Mouse (Mus musculus): ENCODE measurements around the gene Stat3. TPM values are rescaled to one million over a fixed set of nuclear protein-coding genes. Genes with fewer than 3 reads are reported as not detected.

Gene Stat3
- polyA plus RNA-seq, 1 experiment: 65.1 TPM

GRCm38 (mm10) chr11:100845793-100846192, 93.5 kb downstream of the Stat3 start:
- Histone ChIP-seq H3K27ac (ENCODE audit: insufficient read depth, low read length) (0 out of 2 replicates have a peak overlapping the region, but pooled peaks have one; percentile 0), H3K36me3 (ENCODE audit: control insufficient read depth, insufficient read depth, low read length) (peaks cover 3% of the 10 kb centered on the region), H3K4me1 (ENCODE audit: control insufficient read depth, insufficient read depth, insufficient read length) (peaks cover 9% of the 10 kb centered on the region; the same call in 1 of the 2 replicates), H3K4me3 (ENCODE audit: extremely low read depth, insufficient read depth, insufficient read length) (no peak overlapping the region), H3K27me3 (ENCODE audit: control insufficient read depth, insufficient read depth, low read length) (no peaks in the 10 kb centered on the region)
- 39% methylated on average over 6 of the region's 6 CpGs for WGBS
- TF ChIP-seq CTCF (IDR thresholded peaks at IDR 0.05; ENCODE audit: extremely low read depth, insufficient read depth, insufficient read length, insufficient replicate concordance) (no peak), POLR2A (IDR thresholded peaks at IDR 0.05; ENCODE audit: low read depth, low read length) (no peak)
- no peak for DNase-seq (ENCODE audit: low read depth in 1 of 2, low spot score in 2 of 2)

GRCm38 (mm10) chr11:100844121-100844520, 95.2 kb downstream of the Stat3 start:
- no peak for DNase-seq (ENCODE audit: low read depth in 1 of 2, low spot score in 2 of 2)
- Histone ChIP-seq H3K4me1 (ENCODE audit: control insufficient read depth, insufficient read depth, insufficient read length) (peaks cover 10% of the 10 kb centered on the region; the same call in 1 of the 2 replicates), H3K4me3 (ENCODE audit: extremely low read depth, insufficient read depth, insufficient read length) (no peak overlapping the region), H3K27ac (ENCODE audit: insufficient read depth, low read length) (no peak overlapping the region), H3K27me3 (ENCODE audit: control insufficient read depth, insufficient read depth, low read length) (no peaks in the 10 kb centered on the region), H3K36me3 (ENCODE audit: control insufficient read depth, insufficient read depth, low read length) (peaks cover 3% of the 10 kb centered on the region)
- TF ChIP-seq CTCF (IDR thresholded peaks at IDR 0.05; ENCODE audit: extremely low read depth, insufficient read depth, insufficient read length, insufficient replicate concordance) (no peak), POLR2A (IDR thresholded peaks at IDR 0.05; ENCODE audit: low read depth, low read length) (no peak)
- 87% methylated on average over 4 of the region's 4 CpGs for WGBS

GRCm38 (mm10) chr11:100843070-100843669, 96.2 kb downstream of the Stat3 start:
- WGBS: 52% methylated on average over 8 of the region's 8 CpGs
- Histone ChIP-seq H3K4me1 (ENCODE audit: control insufficient read depth, insufficient read depth, insufficient read length) (peaks cover 10% of the 10 kb centered on the region; the same call in 1 of the 2 replicates), H3K36me3 (ENCODE audit: control insufficient read depth, insufficient read depth, low read length) (peaks cover 3% of the 10 kb centered on the region), H3K27ac (ENCODE audit: insufficient read depth, low read length) (no peak overlapping the region), H3K27me3 (ENCODE audit: control insufficient read depth, insufficient read depth, low read length) (no peaks in the 10 kb centered on the region), H3K4me3 (ENCODE audit: extremely low read depth, insufficient read depth, insufficient read length) (no peak overlapping the region)
- no peak for DNase-seq (ENCODE audit: low read depth in 1 of 2, low spot score in 2 of 2)
- TF ChIP-seq POLR2A (IDR thresholded peaks at IDR 0.05; ENCODE audit: low read depth, low read length): no peak
- no peak for TF ChIP-seq CTCF (IDR thresholded peaks at IDR 0.05; ENCODE audit: extremely low read depth, insufficient read depth, insufficient read length, insufficient replicate concordance)

- Histone ChIP-seq H3K27ac (ENCODE audit: insufficient read depth, low read length) (no peak overlapping the region), H3K4me1 (ENCODE audit: control insufficient read depth, insufficient read depth, insufficient read length) (peaks cover 10% of the 10 kb centered on the region; the same call in 1 of the 2 replicates), H3K27me3 (ENCODE audit: control insufficient read depth, insufficient read depth, low read length) (no peaks in the 10 kb centered on the region), H3K4me3 (ENCODE audit: extremely low read depth, insufficient read depth, insufficient read length) (no peak overlapping the region), H3K36me3 (ENCODE audit: control insufficient read depth, insufficient read depth, low read length) (peaks cover 3% of the 10 kb centered on the region)
- DNase-seq (ENCODE audit: low read depth in 1 of 2, low spot score in 2 of 2): no peak
- no peak for TF ChIP-seq POLR2A (IDR thresholded peaks at IDR 0.05; ENCODE audit: low read depth, low read length)
- TF ChIP-seq CTCF (IDR thresholded peaks at IDR 0.05; ENCODE audit: extremely low read depth, insufficient read depth, insufficient read length, insufficient replicate concordance): no peak
- WGBS: 76% methylated on average over 7 of the region's 7 CpGs
Measured at GRCm38 (mm10) chr11:100842025-100842424, 97.3 kb downstream of the Stat3 start.

- no peak for DNase-seq (ENCODE audit: low read depth in 1 of 2, low spot score in 2 of 2)
- WGBS: 17% methylated on average over 12 of the region's 12 CpGs
Measured at GRCm38 (mm10) chr11:100840866-100841265, 98.5 kb downstream of the Stat3 start.

GRCm38 (mm10) chr11:100839523-100839922, 99.8 kb downstream of the Stat3 start:
- H3K27ac ChIP-seq (ENCODE audit: insufficient read depth, low read length): no peak overlapping the region
- TF ChIP-seq POLR2A (IDR thresholded peaks at IDR 0.05; ENCODE audit: low read depth, low read length): no peak
- TF ChIP-seq CTCF (IDR thresholded peaks at IDR 0.05; ENCODE audit: extremely low read depth, insufficient read depth, insufficient read length, insufficient replicate concordance): no peak
- peaks cover 10% of the 10 kb centered on the region; the same call in 1 of the 2 replicates for H3K4me1 ChIP-seq (ENCODE audit: control insufficient read depth, insufficient read depth, insufficient read length)
- peaks cover 3% of the 10 kb centered on the region for H3K36me3 ChIP-seq (ENCODE audit: control insufficient read depth, insufficient read depth, low read length)
- no peak overlapping the region for H3K4me3 ChIP-seq (ENCODE audit: extremely low read depth, insufficient read depth, insufficient read length)
- H3K27me3 ChIP-seq (ENCODE audit: control insufficient read depth, insufficient read depth, low read length): no peaks in the 10 kb centered on the region
- WGBS: 80% methylated on average over 8 of the region's 8 CpGs
- no peak for DNase-seq (ENCODE audit: low read depth in 1 of 2, low spot score in 2 of 2)

More at GRCm38 (mm10) chr11:100840866-100841265, 98.5 kb downstream of the Stat3 start:
- Histone ChIP-seq H3K4me3 (ENCODE audit: extremely low read depth, insufficient read depth, insufficient read length) (no peak overlapping the region), H3K27ac (ENCODE audit: insufficient read depth, low read length) (no peak overlapping the region; the same call in 1 of the 2 replicates), H3K27me3 (ENCODE audit: control insufficient read depth, insufficient read depth, low read length) (no peaks in the 10 kb centered on the region), H3K36me3 (ENCODE audit: control insufficient read depth, insufficient read depth, low read length) (peaks cover 3% of the 10 kb centered on the region), H3K4me1 (ENCODE audit: control insufficient read depth, insufficient read depth, insufficient read length) (peaks cover 10% of the 10 kb centered on the region; the same call in 1 of the 2 replicates)
- TF ChIP-seq CTCF (IDR thresholded peaks at IDR 0.05; ENCODE audit: extremely low read depth, insufficient read depth, insufficient read length, insufficient replicate concordance): no peak
- TF ChIP-seq POLR2A (IDR thresholded peaks at IDR 0.05; ENCODE audit: low read depth, low read length): no peak

- WGBS: 85% methylated on average over 9 of the region's 9 CpGs
- Histone ChIP-seq H3K27me3 (ENCODE audit: control insufficient read depth, insufficient read depth, low read length) (no peaks in the 10 kb centered on the region), H3K4me1 (ENCODE audit: control insufficient read depth, insufficient read depth, insufficient read length) (peaks cover 10% of the 10 kb centered on the region; the same call in 1 of the 2 replicates), H3K4me3 (ENCODE audit: extremely low read depth, insufficient read depth, insufficient read length) (no peak overlapping the region), H3K27ac (ENCODE audit: insufficient read depth, low read length) (no peak overlapping the region), H3K36me3 (ENCODE audit: control insufficient read depth, insufficient read depth, low read length) (peaks cover 3% of the 10 kb centered on the region)
- TF ChIP-seq CTCF (IDR thresholded peaks at IDR 0.05; ENCODE audit: extremely low read depth, insufficient read depth, insufficient read length, insufficient replicate concordance) (no peak), POLR2A (IDR thresholded peaks at IDR 0.05; ENCODE audit: low read depth, low read length) (no peak)
- no peak for DNase-seq (ENCODE audit: low read depth in 1 of 2, low spot score in 2 of 2)
Measured at GRCm38 (mm10) chr11:100838894-100839293, 100.4 kb downstream of the Stat3 start.
